Mouse (Mus musculus) layer of hippocampus, adult 9-10 months (tissue): Measurements from ENCODE around the gene Fbxo9.
"Not testable (repeated sequence)": the region's sequence is repeated elsewhere in the genome, so short reads cannot be mapped to it uniquely, and the experiment has no call there.

Experiments used
- DNase-seq: peaks from one replicate; pipeline ENCODE4 v3.0.0; 2022; ENCODE audit warnings: low spot score

Fbxo9 gene

DNA sequence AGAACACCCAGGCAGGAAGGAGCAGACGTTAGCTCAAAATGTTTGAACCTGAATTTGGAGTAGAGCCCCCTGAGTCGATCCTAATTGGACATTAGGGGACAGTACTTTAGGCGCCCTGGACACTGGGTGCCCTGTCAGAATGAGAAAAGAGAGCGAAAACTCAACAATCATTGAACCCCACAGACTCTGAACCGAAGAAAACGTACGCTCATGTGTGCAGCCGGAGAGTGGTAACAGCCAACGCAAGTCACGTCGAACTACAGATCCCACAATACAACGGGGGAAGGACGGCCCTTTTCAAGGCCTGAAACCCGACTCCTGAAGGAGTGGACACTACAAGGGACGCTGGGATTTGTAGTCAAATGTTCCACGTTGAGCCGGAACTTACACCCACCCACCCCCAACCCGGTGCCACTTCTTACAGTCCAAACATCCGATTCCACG lies at the start of gene Fbxo9, which contains the start of gene Ick:
Gene Fbxo9 (minus strand): TSS at position 270 of the 444 bp plus-strand sequence.
Gene Ick (plus strand): TSS at position 397 of the 444 bp plus-strand sequence.
- peak; percentile 85 for DNase-seq

DNA sequence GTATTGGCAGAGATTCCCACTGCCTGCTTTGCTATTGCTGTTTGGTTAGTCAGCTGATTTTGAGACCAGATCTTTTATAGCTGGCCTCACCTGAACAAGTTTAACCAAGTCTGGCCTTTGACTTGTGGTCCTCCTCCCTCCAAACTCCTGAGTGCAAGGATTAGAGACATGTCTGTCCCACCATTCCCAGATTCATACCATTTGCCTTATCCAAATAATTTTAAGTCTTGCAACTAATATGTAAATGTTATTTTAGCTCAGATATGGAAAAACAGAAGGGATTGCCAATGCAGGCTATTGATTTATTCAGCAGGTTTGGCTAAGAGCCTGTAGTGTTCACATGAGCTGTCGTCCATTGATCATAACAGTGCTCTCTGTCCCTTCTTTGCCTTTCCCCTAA lies 48.4 kb upstream of the Fbxo9 start:
- no peak for DNase-seq

DNA sequence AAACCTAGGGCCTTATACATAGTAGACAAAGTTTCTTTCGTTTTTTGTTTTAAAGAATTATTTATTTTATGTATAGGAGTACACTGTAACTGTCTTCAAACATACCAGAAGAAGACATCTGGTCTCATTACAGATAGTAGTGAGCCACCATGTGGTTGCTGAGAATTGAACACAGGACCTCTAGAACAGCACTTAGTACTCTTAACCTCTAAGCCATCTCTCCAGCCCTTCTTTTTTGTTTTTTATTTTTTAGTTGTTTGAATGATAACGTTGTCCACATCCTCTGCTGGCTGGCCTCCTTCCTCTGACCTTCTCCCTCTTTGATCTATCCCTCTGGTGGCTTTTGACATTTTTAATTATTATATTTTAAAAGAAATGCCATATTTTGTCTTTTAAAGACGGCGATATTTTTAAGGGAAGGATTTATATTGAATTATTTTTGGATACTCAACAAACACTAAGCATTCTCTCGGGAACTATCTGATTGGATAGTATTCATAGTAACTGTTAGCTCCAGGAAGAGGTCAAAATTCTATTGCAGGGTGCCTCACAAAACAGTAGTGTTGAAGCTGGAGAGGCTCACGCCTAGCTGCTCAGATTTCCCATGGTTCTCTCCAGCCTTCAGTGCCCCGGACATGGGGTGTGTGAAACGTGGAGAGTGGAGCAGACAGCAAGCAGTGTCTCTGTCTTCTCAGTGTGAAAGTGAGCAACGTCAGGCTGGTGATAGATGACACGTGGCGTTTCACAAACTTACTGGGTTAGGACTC lies 45.5 kb upstream of the Fbxo9 start:
- DNase-seq: no peak

DNA sequence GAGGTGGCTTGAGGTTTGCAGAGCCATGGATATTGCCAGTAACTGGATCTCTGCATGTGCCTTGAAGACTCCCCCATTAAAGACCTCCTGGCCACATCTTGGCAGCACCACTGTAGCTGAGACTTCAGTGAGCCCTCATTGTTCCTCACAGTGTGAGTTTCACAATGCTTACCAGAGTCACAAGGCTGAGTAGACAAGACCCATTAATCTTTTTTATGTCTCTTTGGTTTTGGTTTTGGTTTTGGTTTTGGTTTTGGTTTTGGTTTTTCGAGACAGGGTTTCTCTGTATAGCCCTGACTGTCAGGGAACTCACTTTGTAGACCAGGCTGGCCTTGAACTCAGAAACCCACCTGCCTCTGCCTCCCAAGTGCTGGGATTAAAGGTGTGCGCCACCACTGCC lies 40.9 kb upstream of the Fbxo9 start:
- DNase-seq: not testable (repeated sequence)

DNA sequence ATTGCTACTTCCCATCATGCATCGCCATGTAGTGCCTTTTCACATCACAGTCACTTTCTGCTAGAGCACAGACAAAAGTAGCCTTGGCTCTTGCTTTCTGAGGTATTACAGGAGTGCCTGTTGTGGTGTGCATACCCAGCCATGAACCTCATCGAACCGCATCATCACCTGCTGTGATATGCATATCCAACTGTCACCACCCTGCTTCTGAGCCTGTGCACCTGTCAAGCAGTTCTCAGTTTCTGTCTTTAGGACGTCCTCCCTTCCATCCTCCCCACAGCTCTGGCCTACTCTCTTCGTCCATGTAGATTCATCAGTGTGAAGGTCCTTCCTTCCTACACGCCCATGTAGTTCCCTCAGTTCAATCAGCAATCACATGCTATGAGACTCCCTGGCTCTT lies 39.3 kb upstream of the Fbxo9 start:
- no peak for DNase-seq

DNA sequence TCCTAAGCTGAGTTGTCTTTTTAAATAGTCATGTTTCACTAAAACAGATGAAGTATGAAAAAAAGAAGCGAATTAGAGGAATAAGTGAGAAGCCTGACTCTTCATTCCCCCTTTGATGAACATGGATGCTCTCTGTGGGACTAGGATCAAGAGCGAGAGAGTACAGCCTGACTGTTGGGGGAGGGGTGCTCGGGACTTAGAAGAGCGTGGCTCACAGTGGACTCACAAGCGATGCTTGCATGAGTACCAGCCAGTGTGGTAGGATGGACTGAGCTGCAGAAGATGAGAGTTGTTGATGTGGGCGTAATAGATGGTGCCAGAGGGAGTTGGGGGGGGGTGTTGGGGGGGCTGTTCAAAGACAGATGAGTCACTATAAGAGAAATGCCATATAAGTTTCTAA lies 37.8 kb upstream of the Fbxo9 start:
- no peak for DNase-seq

DNA sequence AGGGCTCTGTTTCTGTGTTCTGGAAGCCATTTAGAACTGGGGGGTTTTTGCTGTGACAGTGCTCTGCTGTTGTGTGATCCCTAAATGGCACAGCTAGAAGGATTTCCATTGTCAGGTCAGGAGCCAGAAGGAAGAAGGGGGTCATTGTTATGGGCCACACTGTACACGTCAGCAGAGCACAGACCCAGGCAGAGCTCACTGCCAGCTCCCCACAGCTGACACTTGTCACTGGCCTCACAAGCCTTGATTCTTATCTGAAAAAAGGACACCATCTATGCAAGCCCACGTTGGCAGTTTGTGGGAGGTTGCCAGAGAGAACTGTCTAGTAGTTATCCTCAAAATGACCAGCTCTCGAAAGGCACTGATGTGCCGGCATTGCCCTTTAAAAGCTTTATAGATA lies 37.2 kb upstream of the Fbxo9 start:
- DNase-seq: peak; percentile 41

DNA sequence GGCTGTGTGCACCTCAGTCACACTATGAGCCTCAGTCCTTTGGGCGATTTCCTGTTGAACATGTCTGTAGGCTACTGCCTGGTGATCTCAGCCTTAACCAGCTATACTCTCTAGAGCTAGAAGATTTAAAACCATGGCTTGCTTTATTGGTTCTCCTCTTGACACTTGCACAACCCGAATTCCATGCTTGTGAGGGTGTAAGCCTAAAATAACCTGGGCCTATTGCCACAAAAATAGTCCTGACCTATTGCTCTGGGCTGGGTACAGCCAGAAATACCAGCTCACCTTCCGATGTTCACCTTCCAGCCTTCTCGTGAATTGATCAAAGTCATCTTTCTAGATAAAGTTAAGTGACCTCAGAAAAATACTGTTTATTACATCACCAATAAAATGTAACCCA lies 30.6 kb upstream of the Fbxo9 start:
- no peak for DNase-seq

DNA sequence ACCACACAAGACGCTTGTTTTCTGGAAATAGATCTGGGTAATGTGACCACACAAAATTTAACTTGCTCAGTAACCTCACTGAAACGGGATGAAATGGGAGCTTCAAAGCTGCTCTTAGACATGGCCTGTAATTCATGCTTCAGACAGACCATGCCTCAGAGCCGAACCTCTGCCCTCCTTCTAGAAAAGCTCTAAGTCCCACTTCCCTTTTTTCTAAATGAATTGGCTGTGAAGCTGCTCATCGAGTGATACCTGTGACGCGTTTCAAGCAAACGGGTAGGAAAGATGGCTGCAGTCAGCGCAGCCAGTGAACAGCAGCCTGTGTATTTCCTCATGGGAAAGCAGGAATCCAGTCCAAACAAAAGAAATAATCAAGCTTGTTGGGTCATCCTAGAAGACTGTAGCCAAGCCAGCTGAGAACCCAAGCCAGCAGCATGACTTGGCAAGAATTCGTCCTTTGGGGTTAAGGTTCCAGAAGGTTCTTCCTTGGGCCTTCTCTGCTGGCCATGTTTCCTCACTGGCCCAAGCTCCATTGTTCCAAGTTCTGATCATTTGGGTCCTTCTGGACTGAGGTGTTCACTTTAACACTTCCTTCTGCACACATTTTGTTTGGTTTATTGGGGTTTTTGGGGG lies 29.3 kb upstream of the Fbxo9 start:
- DNase-seq: no peak

DNA sequence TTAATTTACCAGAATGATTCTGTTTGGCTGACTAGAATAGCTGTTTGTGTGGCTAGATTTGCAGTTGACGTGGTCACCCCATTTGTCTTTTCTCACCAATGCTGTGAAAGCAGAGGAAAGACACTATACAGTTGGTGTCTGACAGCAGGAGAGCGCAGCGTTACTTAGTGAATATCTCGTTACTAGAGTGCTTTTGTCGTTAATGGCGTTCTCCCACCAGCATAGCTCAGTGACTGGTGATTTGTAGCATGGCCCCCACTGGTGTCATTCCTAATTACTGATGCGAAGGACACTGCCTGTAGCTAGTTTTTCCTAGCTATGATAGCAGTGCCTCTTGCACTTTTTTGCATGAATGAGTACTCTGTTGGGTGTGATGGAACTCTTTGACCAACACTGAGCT lies 26.8 kb upstream of the Fbxo9 start:
- DNase-seq: no peak

DNA sequence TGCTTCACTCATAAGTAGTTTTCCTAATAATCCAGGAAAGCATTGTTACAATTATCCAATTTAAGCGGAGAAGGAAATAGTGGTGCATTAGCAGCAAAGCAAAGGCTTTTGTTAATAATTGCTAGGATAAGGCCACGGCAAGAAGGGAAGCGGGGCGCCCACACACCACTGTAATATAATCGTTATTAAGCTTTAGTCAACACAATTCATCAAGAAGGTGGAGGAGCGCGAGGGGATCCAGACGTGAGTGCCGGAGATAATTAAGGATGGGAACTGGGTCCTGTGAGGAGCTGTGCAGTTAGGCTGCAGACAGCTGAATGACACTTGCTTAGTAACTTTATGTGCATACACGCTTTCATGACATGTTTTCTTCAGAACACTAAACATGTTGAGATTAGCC lies 17.8 kb upstream of the Fbxo9 start:
- DNase-seq: no peak

DNA sequence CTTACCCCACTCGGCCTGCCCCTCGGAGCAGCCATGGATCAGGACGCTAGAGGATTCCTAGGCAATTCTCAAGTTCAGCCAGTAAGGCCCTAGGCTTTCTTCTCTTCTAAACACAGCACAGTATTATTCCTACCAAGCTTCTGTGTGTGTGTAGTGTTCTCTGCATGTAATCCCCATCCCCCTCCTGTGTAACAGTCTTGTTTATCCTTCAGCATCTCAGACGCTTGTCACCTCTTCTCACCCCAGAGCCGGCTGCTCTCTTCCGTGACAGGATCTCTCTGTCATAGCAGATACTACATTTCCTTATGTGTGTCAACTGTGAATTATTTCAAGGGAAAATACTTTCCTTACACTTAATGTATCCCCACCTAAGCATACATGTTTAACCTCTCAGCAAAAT lies 17.1 kb upstream of the Fbxo9 start:
- no peak for DNase-seq

DNA sequence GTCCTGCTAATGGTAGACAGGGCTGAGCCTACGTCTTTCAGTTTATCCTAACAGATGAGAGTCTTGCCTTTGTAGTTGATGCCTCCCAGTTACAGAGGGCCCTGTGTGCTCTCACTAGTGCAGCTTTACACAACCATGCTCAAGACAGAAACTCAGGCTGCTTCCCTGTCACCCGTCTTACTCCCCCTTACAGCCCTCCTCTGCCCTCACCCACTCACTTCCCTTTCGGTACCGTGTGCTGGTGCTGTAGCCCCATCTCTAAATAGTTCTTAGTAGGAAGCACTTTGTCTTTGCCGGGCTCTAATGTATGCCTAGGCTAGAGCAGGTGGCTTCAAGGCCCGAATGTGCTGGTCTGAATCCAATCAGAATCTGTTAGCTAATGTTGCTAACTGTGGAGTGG lies 15.4 kb upstream of the Fbxo9 start:
- no peak for DNase-seq

DNA sequence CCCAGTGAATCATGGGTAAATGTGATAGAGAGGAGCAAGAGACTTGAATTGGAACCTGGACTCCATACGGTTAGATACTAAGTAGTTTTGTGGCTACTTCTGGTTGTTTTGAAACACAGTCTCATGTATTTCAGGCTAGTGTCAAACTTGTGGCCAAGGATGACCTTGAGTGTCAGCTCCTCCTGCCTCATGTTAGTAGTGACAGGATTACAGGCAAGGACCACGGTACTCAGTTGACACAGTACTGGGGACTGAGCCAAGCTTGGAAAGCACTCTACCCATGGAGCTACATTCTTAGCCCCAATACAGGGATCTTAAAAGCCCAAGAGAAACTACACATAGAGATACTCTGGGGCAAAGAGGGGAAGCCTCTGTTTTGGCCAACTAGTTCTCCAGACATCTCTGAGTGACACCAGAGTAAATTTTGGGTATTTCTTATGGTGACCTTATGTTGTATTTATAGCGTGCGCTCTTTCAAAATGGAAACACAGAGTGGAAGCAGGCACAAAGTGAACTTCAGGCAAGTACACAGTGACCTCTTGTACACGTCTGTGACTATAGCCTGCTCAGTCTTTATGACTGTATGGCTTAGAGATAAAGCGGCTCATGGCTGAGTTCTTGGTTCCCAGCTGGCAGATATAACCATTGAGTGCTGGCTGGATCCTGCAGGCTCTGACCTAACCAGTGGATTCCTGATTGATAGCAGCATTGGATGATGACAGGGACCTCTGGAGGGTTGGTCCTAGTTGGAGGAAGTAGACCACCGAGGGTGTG lies 14.3 kb upstream of the Fbxo9 start:
- DNase-seq: no peak

DNA sequence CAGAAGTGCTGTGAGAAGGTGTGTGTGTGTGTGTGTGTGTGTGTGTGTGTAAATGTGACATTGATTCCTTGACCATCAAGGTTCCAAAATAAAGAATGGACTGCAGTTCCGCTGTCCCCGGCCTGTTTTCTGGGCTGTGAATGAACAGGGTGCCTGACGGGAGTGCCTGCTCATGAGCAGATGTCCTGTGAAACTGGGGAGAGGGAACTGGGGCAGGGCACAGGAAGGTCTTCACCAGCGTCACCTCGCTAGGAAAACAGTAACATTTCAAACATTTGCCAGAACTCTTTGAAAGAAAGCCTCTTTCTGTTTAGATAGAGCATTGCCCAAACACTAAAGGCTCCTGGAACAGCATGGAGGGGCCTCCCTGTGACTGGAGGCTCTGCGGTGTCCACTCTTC lies 13.1 kb upstream of the Fbxo9 start:
- no peak for DNase-seq

DNA sequence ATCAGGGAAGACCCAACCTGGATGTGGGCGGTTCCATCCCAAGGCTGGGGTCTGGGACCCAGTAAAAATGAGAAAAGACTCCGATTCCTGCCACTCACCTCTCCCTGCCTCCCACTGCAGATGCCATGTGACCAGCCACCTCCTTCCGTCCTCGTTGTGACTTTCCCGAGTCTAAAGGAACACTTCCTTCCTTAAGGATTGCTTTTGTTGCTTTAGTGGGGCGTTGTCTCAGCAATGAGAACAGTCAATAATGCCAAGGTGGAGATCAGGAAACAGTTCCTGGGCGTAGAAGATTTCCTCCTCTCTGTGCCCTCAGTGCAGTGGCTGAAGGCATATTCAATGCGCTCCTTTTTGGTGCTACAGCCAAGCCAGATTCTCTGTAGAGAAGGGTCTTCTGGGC lies 12.5 kb upstream of the Fbxo9 start:
- DNase-seq: no peak

DNA sequence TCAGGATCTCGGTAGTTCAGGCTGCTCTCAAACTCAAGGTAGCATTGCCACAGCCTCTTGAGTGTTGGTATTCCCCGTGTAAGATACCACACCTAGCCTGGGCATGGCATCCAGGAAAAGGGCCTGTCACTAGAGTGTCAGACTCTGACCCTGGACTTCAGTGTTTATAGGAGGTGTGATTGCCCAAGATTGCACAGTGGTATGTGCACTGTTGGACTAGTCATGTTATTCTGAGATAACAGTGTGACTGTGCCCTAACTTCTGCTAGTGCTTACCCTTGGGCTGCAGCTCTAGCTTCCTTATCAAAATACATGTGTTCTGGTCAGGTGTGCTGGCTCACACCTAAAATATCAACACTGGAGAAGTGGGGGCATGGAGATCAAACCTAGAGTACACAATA lies 8.8 kb upstream of the Fbxo9 start:
- no peak for DNase-seq

DNA sequence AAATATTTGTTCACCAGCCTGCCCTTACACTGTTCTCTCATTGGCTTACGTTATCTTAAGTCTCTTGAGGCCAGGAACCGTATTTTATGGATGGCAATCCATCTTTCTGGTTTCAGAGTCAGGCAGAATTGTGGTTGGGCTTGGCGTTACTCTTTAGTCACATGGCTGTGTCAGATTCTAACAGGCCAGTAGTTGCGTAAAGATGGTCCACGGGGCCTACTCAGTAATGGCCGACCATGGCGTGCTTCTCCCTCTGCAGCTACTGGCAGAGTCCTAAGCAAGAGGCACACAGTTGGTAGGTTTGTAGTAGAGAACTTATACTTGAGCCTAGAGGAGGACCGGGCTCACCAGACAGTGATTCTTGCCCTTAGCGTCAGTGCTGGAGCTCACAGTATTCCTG lies 6.9 kb upstream of the Fbxo9 start:
- no peak for DNase-seq

DNA sequence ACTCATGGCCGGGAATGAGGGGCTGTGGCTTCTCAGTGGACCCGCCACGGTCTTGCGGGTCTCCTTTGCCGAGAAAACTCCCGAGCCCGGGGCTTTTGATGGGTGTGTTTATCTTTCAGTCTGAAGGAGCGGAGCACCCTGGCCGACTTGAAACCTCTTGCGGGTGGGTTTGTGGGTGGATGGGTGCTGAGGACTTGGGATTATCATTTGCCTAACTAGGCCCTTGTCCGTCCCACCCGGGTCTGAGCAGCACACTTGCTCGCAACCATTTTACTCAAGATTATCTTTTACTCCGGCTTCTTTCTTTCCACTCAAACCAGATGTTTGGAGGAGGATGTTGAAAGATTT lies 4.6 kb upstream of the Fbxo9 start:
- DNase-seq: no peak

DNA sequence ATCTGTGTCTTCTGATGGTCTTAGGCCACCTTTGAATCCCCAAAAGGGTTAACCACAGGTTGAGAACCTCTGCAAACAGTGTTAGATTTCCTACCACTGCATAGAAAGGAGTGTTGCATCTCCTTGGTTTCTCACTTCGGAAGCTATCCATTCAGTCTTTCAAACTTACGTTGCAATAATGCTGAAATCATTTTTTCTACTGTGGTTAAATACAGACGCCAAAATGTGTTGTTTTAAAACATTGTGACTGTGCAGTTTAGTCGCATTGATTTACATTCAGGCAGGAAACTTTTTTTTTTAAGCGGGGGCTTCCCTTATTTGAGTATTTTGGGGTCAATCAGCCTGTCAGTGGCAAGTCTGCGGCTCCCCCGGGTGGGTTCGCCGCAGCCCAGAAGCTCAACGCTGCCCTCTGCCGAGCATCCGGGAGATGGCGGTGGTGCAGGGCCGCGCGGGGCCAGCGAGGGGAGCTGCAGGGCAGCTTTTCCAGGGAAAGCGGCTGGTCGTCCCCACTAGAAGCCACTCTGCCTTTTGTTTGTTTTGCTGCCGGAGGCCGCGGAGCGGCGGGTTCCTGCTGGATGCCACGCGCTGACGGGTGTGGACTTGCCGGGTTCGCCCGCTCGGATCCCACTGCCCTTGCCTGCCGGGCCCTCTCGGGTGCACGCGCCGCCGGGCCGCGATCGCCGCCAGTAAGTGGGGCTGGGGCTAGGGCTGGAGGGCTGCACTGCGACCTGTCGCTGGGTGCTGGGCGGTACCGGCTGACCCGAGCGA lies 4.1 kb upstream of the Fbxo9 start:
- peak; percentile 73 for DNase-seq

DNA sequence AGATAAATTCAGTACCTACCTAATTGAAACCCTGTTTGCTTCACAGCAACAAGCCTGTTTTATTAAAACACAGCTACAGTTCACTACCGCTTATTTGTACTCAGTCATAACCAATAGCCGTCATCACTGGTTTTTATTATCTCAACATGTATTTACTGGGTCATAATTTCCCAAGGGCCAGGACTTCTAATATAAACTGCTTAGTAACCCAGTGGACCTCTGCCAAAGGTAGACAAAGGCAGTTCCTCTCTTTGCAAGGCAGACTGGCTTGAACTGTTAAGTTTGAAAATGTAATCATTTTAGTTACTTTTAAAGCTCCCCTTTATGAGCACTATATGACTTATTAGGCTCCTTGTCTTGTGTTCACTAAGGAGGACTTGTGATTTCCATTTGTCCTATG lies 2.6 kb upstream of the Fbxo9 start:
- DNase-seq: no peak

DNA sequence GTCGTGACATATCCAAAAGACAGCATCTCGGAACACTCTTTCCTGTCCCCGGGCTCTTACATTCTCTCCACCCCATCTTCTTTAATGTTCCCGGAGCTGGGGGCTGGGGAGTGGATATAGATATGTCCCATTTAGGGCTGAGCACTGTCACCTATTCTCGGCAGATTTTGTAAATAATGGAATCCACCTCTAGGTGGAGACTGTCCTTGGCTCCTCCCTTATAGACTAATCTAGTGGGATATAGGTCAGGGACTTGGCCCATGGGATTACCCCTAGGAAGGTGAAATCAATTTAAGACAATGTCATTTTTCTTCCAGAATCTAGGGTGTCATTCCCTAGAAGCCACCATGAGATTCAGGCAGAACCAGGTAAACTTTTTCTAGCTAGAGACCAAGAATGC lies 791 bp upstream of the Fbxo9 start:
- no peak for DNase-seq
